13 mouse cellular contexts compared by ENCODE assay signal in genomic region chr12:79984025-79984790, GRCm38 (mm10).
DNase-seq lines count a peak whose midpoint lies in the region; ATAC-seq lines count a peak whose summit lies in the region.
"Had no signal": no experiment of that assay in that cellular context is flagged by ENCODE, and none has a peak within 500 bp of the region (broad histone marks: within the 10 kb centered on the region; RNA-seq: fewer than 3 reads in every experiment).

No protein-coding gene starts in this region.

- peak overlapping the region; percentile 80 for H3K27ac ChIP-seq in liver, embryonic 12.5 days
- H3K27ac ChIP-seq in embryonic facial prominence, embryonic 15.5 days (replicated peaks), result 0 out of 2 replicates have a peak overlapping the region, but pooled peaks have one; percentile 28
- peak overlapping the region; percentile 59; the same call in 1 of the 2 replicates for H3K27ac ChIP-seq in stomach, embryonic 15.5 days
- H3K27ac ChIP-seq: macrophage had no signal

- no peak overlapping the region for H3K4me3 ChIP-seq in liver, embryonic 12.5 days
- H3K4me3 ChIP-seq in embryonic facial prominence, embryonic 15.5 days (replicated peaks), result no peak overlapping the region
- no peak overlapping the region for H3K4me3 ChIP-seq in stomach, embryonic 15.5 days (replicated peaks)

- peak overlapping the region; percentile 7; the same call in 1 of the 2 replicates for H3K9ac ChIP-seq in liver, embryonic 12.5 days
- no peak overlapping the region for H3K9ac ChIP-seq in embryonic facial prominence, embryonic 15.5 days
- H3K9ac ChIP-seq in stomach, embryonic 15.5 days, result no peak overlapping the region

- no peak overlapping the region for H3K4me2 ChIP-seq in liver, embryonic 12.5 days
- no peak overlapping the region for H3K4me2 ChIP-seq in embryonic facial prominence, embryonic 15.5 days (replicated peaks)
- no peak overlapping the region for H3K4me2 ChIP-seq in stomach, embryonic 15.5 days

- intact Hi-C loops in heart, postnatal 25 days (cut with DNase I), result no loop called here

- peaks cover 87% of the 10 kb centered on the region for H3K4me1 ChIP-seq in liver, embryonic 12.5 days
- H3K4me1 ChIP-seq in embryonic facial prominence, embryonic 15.5 days, result peaks cover 53% of the 10 kb centered on the region
- H3K4me1 ChIP-seq in stomach, embryonic 15.5 days, result peaks cover 37% of the 10 kb centered on the region

- no peaks in the 10 kb centered on the region for H3K27me3 ChIP-seq in liver, embryonic 12.5 days (replicated peaks)
- no peaks in the 10 kb centered on the region for H3K27me3 ChIP-seq in embryonic facial prominence, embryonic 15.5 days
- no peaks in the 10 kb centered on the region for H3K27me3 ChIP-seq in stomach, embryonic 15.5 days (replicated peaks)
- H3K27me3 ChIP-seq: Patski had no signal

- WGBS in liver, embryonic 12.5 days (ENCODE audit: insufficient replicate concordance), result 59% methylated on average over 10 of the region's 10 CpGs
- WGBS in embryonic facial prominence, embryonic 15.5 days, result 45% methylated on average over 10 of the region's 10 CpGs
- 49% methylated on average over 10 of the region's 10 CpGs for WGBS in stomach, embryonic 15.5 days

- H3K36me3 ChIP-seq in liver, embryonic 12.5 days, result no peaks in the 10 kb centered on the region
- no peaks in the 10 kb centered on the region for H3K36me3 ChIP-seq in embryonic facial prominence, embryonic 15.5 days
- H3K36me3 ChIP-seq in stomach, embryonic 15.5 days, result no peaks in the 10 kb centered on the region

- DNase-seq in heart, adult 11 months, result peak; percentile 79
- no peak for DNase-seq in heart, postnatal 25 days (ENCODE audit: low spot score)
- no peak for DNase-seq in liver
- DNase-seq in cerebellum, postnatal 10 days, result no peak
- no peak for DNase-seq in yolk sac, embryonic 10.5 days (ENCODE audit: low spot score)
- DNase-seq: adrenal gland, adult 8-10 months; cerebellum, postnatal 36 days; kidney, adult 9 months had no signal

- no peaks in the 10 kb centered on the region for H3K9me3 ChIP-seq in liver, embryonic 12.5 days (replicated peaks)
- H3K9me3 ChIP-seq in embryonic facial prominence, embryonic 15.5 days (replicated peaks), result no peaks in the 10 kb centered on the region
- H3K9me3 ChIP-seq in stomach, embryonic 15.5 days, result no peaks in the 10 kb centered on the region

- ATAC-seq in liver, embryonic 12.5 days, result no peak
- ATAC-seq in embryonic facial prominence, embryonic 15.5 days (ENCODE audit: insufficient number of reproducible peaks, low FRiP score, low TSS enrichment, low read depth), result no peak
- ATAC-seq in stomach, embryonic 15.5 days (ENCODE audit: insufficient read depth, low FRiP score, low read depth), result no peak
- ATAC-seq: Patski had no signal

Comparison
In these comparisons a context has a peak if more than half of its experiments do, and no peak if none do; other contexts are left out.
1. H3K27ac ChIP-seq: peak in every context shown above with its lines; median percentile 80 in liver, embryonic 12.5 days; 59 in stomach, embryonic 15.5 days; 28 in embryonic facial prominence, embryonic 15.5 days.